Mouse (Mus musculus): ENCODE data around the gene Gm45716. TPM values are rescaled to one million over a fixed set of nuclear protein-coding genes. Genes with fewer than 3 reads are reported as not detected.

Gene Gm45716
- polyA plus RNA-seq, 1 experiment from 2014 or later, result 6.8 TPM

GRCm38 (mm10) chr11:90250730-90251129, 63.2 kb downstream of the Gm45716 start:
- Histone ChIP-seq H3K4me2 (ENCODE audit: low read depth, low read length) (peak overlapping the region; percentile 87), H3K9ac (ENCODE audit: low read length) (peak overlapping the region; percentile 89), H3K27ac (ENCODE audit: low read length) (no peak overlapping the region), H3K9me3 (ENCODE audit: control insufficient read depth, low read length) (no peaks in the 10 kb centered on the region), H3K36me3 (ENCODE audit: control insufficient read depth, insufficient read depth, low read length) (no peaks in the 10 kb centered on the region), H3K4me1 (replicated peaks; ENCODE audit: control insufficient read depth, insufficient read depth, low read length) (peaks cover 35% of the 10 kb centered on the region), H3K27me3 (ENCODE audit: control insufficient read depth, insufficient read depth, low read depth, low read length) (no peaks in the 10 kb centered on the region), H3K4me3 (ENCODE audit: low read length) (peak overlapping the region; percentile 76)
- 37% methylated on average over 7 of the region's 7 CpGs for WGBS
- no peak for ATAC-seq (ENCODE audit: low read depth)

- WGBS, result 17% methylated on average over 2 of the region's 2 CpGs
- peak overlapping the region; percentile 17; the same call in 1 of the 2 replicates for H3K9ac ChIP-seq (ENCODE audit: low read length)
- H3K4me3 ChIP-seq (ENCODE audit: low read length), result no peak overlapping the region
- peak overlapping the region; percentile 27; the same call in 1 of the 2 replicates for H3K4me2 ChIP-seq (ENCODE audit: low read depth, low read length)
- H3K9me3 ChIP-seq (ENCODE audit: control insufficient read depth, low read length), result no peaks in the 10 kb centered on the region
- no peaks in the 10 kb centered on the region for H3K27me3 ChIP-seq (ENCODE audit: control insufficient read depth, insufficient read depth, low read depth, low read length)
- no peaks in the 10 kb centered on the region for H3K36me3 ChIP-seq (ENCODE audit: control insufficient read depth, insufficient read depth, low read length)
- peaks cover 45% of the 10 kb centered on the region for H3K4me1 ChIP-seq (replicated peaks; ENCODE audit: control insufficient read depth, insufficient read depth, low read length)
- no peak for ATAC-seq (ENCODE audit: low read depth)
- H3K27ac ChIP-seq (ENCODE audit: low read length), result 0 out of 2 replicates have a peak overlapping the region, but pooled peaks have one; percentile 32
Observed at GRCm38 (mm10) chr11:90251923-90252322, 64.4 kb downstream of the Gm45716 start.

GRCm38 (mm10) chr11:90252366-90252765, 64.9 kb downstream of the Gm45716 start:
- no peak overlapping the region for H3K4me3 ChIP-seq (ENCODE audit: low read length)
- peaks cover 49% of the 10 kb centered on the region for H3K4me1 ChIP-seq (replicated peaks; ENCODE audit: control insufficient read depth, insufficient read depth, low read length)
- H3K4me2 ChIP-seq (ENCODE audit: low read depth, low read length), result peak overlapping the region; percentile 27; the same call in 1 of the 2 replicates
- H3K27ac ChIP-seq (ENCODE audit: low read length), result 0 out of 2 replicates have a peak overlapping the region, but pooled peaks have one; percentile 32
- no peak for ATAC-seq (ENCODE audit: low read depth)
- H3K27me3 ChIP-seq (ENCODE audit: control insufficient read depth, insufficient read depth, low read depth, low read length), result no peaks in the 10 kb centered on the region
- no peak overlapping the region; the same call in 1 of the 2 replicates for H3K9ac ChIP-seq (ENCODE audit: low read length)
- 30% methylated on average over 8 of the region's 8 CpGs for WGBS
- no peaks in the 10 kb centered on the region for H3K9me3 ChIP-seq (ENCODE audit: control insufficient read depth, low read length)
- H3K36me3 ChIP-seq (ENCODE audit: control insufficient read depth, insufficient read depth, low read length), result no peaks in the 10 kb centered on the region

GRCm38 (mm10) chr11:90254536-90254935, 67.1 kb downstream of the Gm45716 start:
- H3K27ac ChIP-seq (ENCODE audit: low read length), result no peak overlapping the region
- 95% methylated on average over 3 of the region's 3 CpGs for WGBS
- peaks cover 64% of the 10 kb centered on the region for H3K4me1 ChIP-seq (replicated peaks; ENCODE audit: control insufficient read depth, insufficient read depth, low read length)

GRCm38 (mm10) chr11:90255687-90256086, 68.2 kb downstream of the Gm45716 start:
- Histone ChIP-seq H3K4me1 (replicated peaks; ENCODE audit: control insufficient read depth, insufficient read depth, low read length) (peaks cover 62% of the 10 kb centered on the region), H3K4me2 (ENCODE audit: low read depth, low read length) (no peak overlapping the region), H3K27me3 (ENCODE audit: control insufficient read depth, insufficient read depth, low read depth, low read length) (no peaks in the 10 kb centered on the region), H3K9ac (ENCODE audit: low read length) (no peak overlapping the region), H3K27ac (ENCODE audit: low read length) (no peak overlapping the region), H3K9me3 (ENCODE audit: control insufficient read depth, low read length) (no peaks in the 10 kb centered on the region), H3K36me3 (ENCODE audit: control insufficient read depth, insufficient read depth, low read length) (0 out of 2 replicates have a peak, but pooled peaks cover 4% of the 10 kb centered on the region), H3K4me3 (ENCODE audit: low read length) (no peak overlapping the region)
- WGBS, result 46% methylated on average over 6 of the region's 6 CpGs
- ATAC-seq (ENCODE audit: low read depth), result peak; percentile 32

More at GRCm38 (mm10) chr11:90254536-90254935, 67.1 kb downstream of the Gm45716 start:
- Histone ChIP-seq H3K4me2 (ENCODE audit: low read depth, low read length) (no peak overlapping the region), H3K27me3 (ENCODE audit: control insufficient read depth, insufficient read depth, low read depth, low read length) (no peaks in the 10 kb centered on the region), H3K9ac (ENCODE audit: low read length) (no peak overlapping the region), H3K9me3 (ENCODE audit: control insufficient read depth, low read length) (no peaks in the 10 kb centered on the region), H3K36me3 (ENCODE audit: control insufficient read depth, insufficient read depth, low read length) (no peaks in the 10 kb centered on the region), H3K4me3 (ENCODE audit: low read length) (no peak overlapping the region)
- no peak for ATAC-seq (ENCODE audit: low read depth)

- Histone ChIP-seq H3K36me3 (ENCODE audit: control insufficient read depth, insufficient read depth, low read length) (peaks cover 13% of the 10 kb centered on the region), H3K4me1 (replicated peaks; ENCODE audit: control insufficient read depth, insufficient read depth, low read length) (peaks cover 54% of the 10 kb centered on the region), H3K9me3 (ENCODE audit: control insufficient read depth, low read length) (no peaks in the 10 kb centered on the region), H3K27me3 (ENCODE audit: control insufficient read depth, insufficient read depth, low read depth, low read length) (no peaks in the 10 kb centered on the region), H3K4me2 (ENCODE audit: low read depth, low read length) (peak overlapping the region; percentile 12; the same call in 1 of the 2 replicates), H3K4me3 (ENCODE audit: low read length) (no peak overlapping the region), H3K9ac (ENCODE audit: low read length) (no peak overlapping the region), H3K27ac (ENCODE audit: low read length) (peak overlapping the region; percentile 36)
- no peak for ATAC-seq (ENCODE audit: low read depth)
- WGBS, result 23% methylated on average over 16 of the region's 16 CpGs
Observed at GRCm38 (mm10) chr11:90256833-90257525, 69.5 kb downstream of the Gm45716 start.

GRCm38 (mm10) chr11:90258321-90258927, 70.9 kb downstream of the Gm45716 start:
- no peak overlapping the region for H3K9ac ChIP-seq (ENCODE audit: low read length)
- no peak overlapping the region for H3K4me2 ChIP-seq (ENCODE audit: low read depth, low read length)
- WGBS, result 49% methylated on average over 10 of the region's 10 CpGs

GRCm38 (mm10) chr11:90259071-90259470, 71.6 kb downstream of the Gm45716 start:
- Histone ChIP-seq H3K9me3 (ENCODE audit: control insufficient read depth, low read length) (no peaks in the 10 kb centered on the region), H3K4me2 (ENCODE audit: low read depth, low read length) (no peak overlapping the region), H3K9ac (ENCODE audit: low read length) (no peak overlapping the region), H3K27ac (ENCODE audit: low read length) (peak overlapping the region; percentile 30; the same call in 1 of the 2 replicates), H3K36me3 (ENCODE audit: control insufficient read depth, insufficient read depth, low read length) (peaks cover 26% of the 10 kb centered on the region), H3K4me1 (replicated peaks; ENCODE audit: control insufficient read depth, insufficient read depth, low read length) (peaks cover 41% of the 10 kb centered on the region), H3K27me3 (ENCODE audit: control insufficient read depth, insufficient read depth, low read depth, low read length) (no peaks in the 10 kb centered on the region), H3K4me3 (ENCODE audit: low read length) (no peak overlapping the region)
- peak; percentile 86 for ATAC-seq (ENCODE audit: low read depth)
- WGBS, result 18% methylated on average over 4 of the region's 4 CpGs

More at GRCm38 (mm10) chr11:90258321-90258927, 70.9 kb downstream of the Gm45716 start:
- Histone ChIP-seq H3K27me3 (ENCODE audit: control insufficient read depth, insufficient read depth, low read depth, low read length) (no peaks in the 10 kb centered on the region), H3K4me3 (ENCODE audit: low read length) (no peak overlapping the region), H3K36me3 (ENCODE audit: control insufficient read depth, insufficient read depth, low read length) (peaks cover 24% of the 10 kb centered on the region), H3K4me1 (replicated peaks; ENCODE audit: control insufficient read depth, insufficient read depth, low read length) (peaks cover 41% of the 10 kb centered on the region), H3K27ac (ENCODE audit: low read length) (no peak overlapping the region; the same call in 1 of the 2 replicates), H3K9me3 (ENCODE audit: control insufficient read depth, low read length) (no peaks in the 10 kb centered on the region)
- 0 out of 2 replicates have a peak, but pooled peaks have one; percentile 19 for ATAC-seq (ENCODE audit: low read depth)

GRCm38 (mm10) chr11:90259826-90260225, 72.3 kb downstream of the Gm45716 start:
- Histone ChIP-seq H3K4me2 (ENCODE audit: low read depth, low read length) (no peak overlapping the region), H3K36me3 (ENCODE audit: control insufficient read depth, insufficient read depth, low read length) (peaks cover 30% of the 10 kb centered on the region), H3K27me3 (ENCODE audit: control insufficient read depth, insufficient read depth, low read depth, low read length) (no peaks in the 10 kb centered on the region), H3K9me3 (ENCODE audit: control insufficient read depth, low read length) (no peaks in the 10 kb centered on the region), H3K4me3 (ENCODE audit: low read length) (no peak overlapping the region), H3K4me1 (replicated peaks; ENCODE audit: control insufficient read depth, insufficient read depth, low read length) (peaks cover 41% of the 10 kb centered on the region), H3K9ac (ENCODE audit: low read length) (no peak overlapping the region), H3K27ac (ENCODE audit: low read length) (no peak overlapping the region)
- no peak for ATAC-seq (ENCODE audit: low read depth)
- WGBS, result 78% methylated on average over 9 of the region's 9 CpGs
